Mouse (Mus musculus): ENCODE results near the gene Rasgrp2.

Rasgrp2 gene

GRCm38 (mm10) chr19:6399285-6400095 lies at the start of gene Rasgrp2:
Rasgrp2 (plus strand) TSS chr19:6399340.
- peak; percentile 89 for DNase-seq (ENCODE audit: low spot score)

- DNase-seq (ENCODE audit: low spot score), result no peak
Observed at GRCm38 (mm10) chr19:6351431-6352106, 47.6 kb upstream of the Rasgrp2 start.

- DNase-seq (ENCODE audit: low spot score), result no peak
Observed at GRCm38 (mm10) chr19:6352107-6352505, 47.0 kb upstream of the Rasgrp2 start.

GRCm38 (mm10) chr19:6354030-6354429 lies 45.1 kb upstream of the Rasgrp2 start:
- DNase-seq (ENCODE audit: low spot score), result no peak

GRCm38 (mm10) chr19:6361291-6361690 lies 37.8 kb upstream of the Rasgrp2 start:
- no peak for DNase-seq (ENCODE audit: low spot score)

- DNase-seq (ENCODE audit: low spot score), result no peak
Observed at GRCm38 (mm10) chr19:6363091-6363410, 36.1 kb upstream of the Rasgrp2 start.

GRCm38 (mm10) chr19:6363411-6364240 lies 35.5 kb upstream of the Rasgrp2 start, which contains the start of gene Sf1:
Sf1 (plus strand) TSS chr19:6363690.
- peak; percentile 100 for DNase-seq (ENCODE audit: low spot score)

GRCm38 (mm10) chr19:6364317-6364725 lies 34.8 kb upstream of the Rasgrp2 start:
- peak; percentile 89 for DNase-seq (ENCODE audit: low spot score)

- no peak for DNase-seq (ENCODE audit: low spot score)
Observed at GRCm38 (mm10) chr19:6364842-6365241, 34.3 kb upstream of the Rasgrp2 start.

GRCm38 (mm10) chr19:6370175-6370574 lies 29.0 kb upstream of the Rasgrp2 start:
- DNase-seq (ENCODE audit: low spot score), result no peak

- no peak for DNase-seq (ENCODE audit: low spot score)
Observed at GRCm38 (mm10) chr19:6372433-6372832, 26.7 kb upstream of the Rasgrp2 start.

- DNase-seq (ENCODE audit: low spot score), result peak; percentile 79
Observed at GRCm38 (mm10) chr19:6373539-6374400, 25.4 kb upstream of the Rasgrp2 start.

- DNase-seq (ENCODE audit: low spot score), result no peak
Observed at GRCm38 (mm10) chr19:6374571-6374970, 24.6 kb upstream of the Rasgrp2 start.

GRCm38 (mm10) chr19:6375423-6376254 lies 23.5 kb upstream of the Rasgrp2 start:
- no peak for DNase-seq (ENCODE audit: low spot score)

- DNase-seq (ENCODE audit: low spot score), result peak; percentile 41
Observed at GRCm38 (mm10) chr19:6376255-6376564, 22.9 kb upstream of the Rasgrp2 start.

GRCm38 (mm10) chr19:6376643-6377042 lies 22.5 kb upstream of the Rasgrp2 start:
- DNase-seq (ENCODE audit: low spot score), result no peak

GRCm38 (mm10) chr19:6377327-6378040 lies 21.7 kb upstream of the Rasgrp2 start:
- no peak for DNase-seq (ENCODE audit: low spot score)

- DNase-seq (ENCODE audit: low spot score), result no peak
Observed at GRCm38 (mm10) chr19:6380411-6381166, 18.6 kb upstream of the Rasgrp2 start.

- no peak for DNase-seq (ENCODE audit: low spot score)
Observed at GRCm38 (mm10) chr19:6381238-6381637, 17.9 kb upstream of the Rasgrp2 start.
